Mouse (Mus musculus) ES-E14 (cell line): ENCODE data around the gene Ccm2.

ENCODE experiments used
- ZC3H11A ChIP-seq: IDR thresholded peaks from 2 replicates; pipeline ENCODE4 v1.6.1; 2012; ENCODE audit warnings: low read depth, mild to moderate bottlenecking, inconsistent platforms, low read length, borderline replicate concordance
- ZNF384 ChIP-seq: IDR thresholded peaks from 2 replicates; pipeline ENCODE4 v1.6.1; 2012; ENCODE audit warnings: low read depth, low read length, inconsistent platforms

DNA sequence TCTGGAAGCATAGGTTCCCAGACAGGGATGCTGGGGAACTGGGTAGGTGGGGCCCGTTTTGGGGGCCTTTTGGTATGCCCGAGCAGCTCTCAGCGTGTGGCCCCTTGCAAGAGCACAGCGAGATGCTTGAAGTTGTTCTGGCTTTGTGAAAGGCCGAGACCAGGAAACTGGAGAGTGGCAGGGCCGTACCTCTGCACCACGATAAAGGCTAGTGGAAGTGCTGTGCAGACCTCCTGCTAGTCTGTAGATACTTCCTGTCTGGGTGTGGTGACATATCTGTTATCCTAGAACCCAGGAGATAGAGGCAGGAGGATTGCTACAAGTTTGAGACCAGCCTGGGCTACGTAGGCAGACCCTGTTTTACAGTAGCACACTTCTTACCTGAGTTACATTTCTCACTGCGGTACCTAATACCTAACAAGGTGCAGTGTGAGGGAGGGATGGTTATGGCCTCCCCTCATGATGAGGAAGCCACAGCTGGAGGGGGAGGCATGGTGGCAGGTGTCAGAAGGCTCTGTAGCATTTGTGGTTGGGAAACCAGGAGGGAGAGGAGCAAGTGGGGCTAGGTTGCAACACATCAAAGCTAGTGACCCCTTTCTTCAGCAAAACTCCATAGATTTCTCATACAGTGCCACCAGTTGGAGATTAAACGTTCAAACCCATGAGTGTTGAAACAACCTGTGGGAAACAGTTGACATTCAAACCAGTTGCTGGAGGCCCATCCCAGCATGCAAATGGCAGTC is 44.4 kb downstream of the Ccm2 start:
- no peak for TF ChIP-seq ZC3H11A
- no peak for TF ChIP-seq ZNF384
